In genomic region chr12:105427039-105427757, GRCm38 (mm10) we compare ENCODE assay signal across 8 mouse cellular contexts. TPM values are rescaled to one million over a fixed set of nuclear protein-coding genes. Genes with fewer than 3 reads are reported as not detected.
A peak's percentile ranks its signal among the peaks of the same experiment; 100 is the strongest.
DNase-seq lines count a peak whose midpoint lies in the region.

No protein-coding gene starts in this region.

- peaks cover 15% of the 10 kb centered on the region for H3K9me3 ChIP-seq in megakaryocyte, embryonic 14.5 days

- H3K4me3 ChIP-seq in megakaryocyte, embryonic 14.5 days (replicated peaks), result peak overlapping the region; percentile 10

- H3K4me1 ChIP-seq in megakaryocyte, embryonic 14.5 days, result no peaks in the 10 kb centered on the region

- peak; percentile 77 for DNase-seq in adrenal gland, postnatal 14 days
- peak; percentile 91 for DNase-seq in embryo, embryonic 11 days
- DNase-seq in gastrocnemius, postnatal 25 days, result peak; percentile 39
- peak; percentile 21 for DNase-seq in induced T-regulatory cell, adult 2 months (ENCODE audit: low read depth)
- peak; percentile 76 to 77 for DNase-seq in left cerebral cortex, adult 18-20 months (ENCODE audit: low spot score in 2 of 2)
- DNase-seq in right cerebral cortex, postnatal 25 days, result peak; percentile 70
- no peak for DNase-seq in spleen, adult 12 weeks (ENCODE audit: low spot score)

- H3K36me3 ChIP-seq in megakaryocyte, embryonic 14.5 days (replicated peaks; ENCODE audit: low read length), result no peaks in the 10 kb centered on the region

- peaks cover under 1% of the 10 kb centered on the region for H3K27me3 ChIP-seq in megakaryocyte, embryonic 14.5 days (replicated peaks)

RNA-seq across cellular contexts. Expression of gene D430019H16Rik, which starts 26.5 kb away (rescaled TPM):
- 4.9 and 5.7 TPM in 2 replicates for total RNA-seq in adrenal gland, postnatal 14 days (2021)
- total RNA-seq in gastrocnemius, postnatal 25 days (2021), result under 1 TPM; 0.43 to 0.46 TPM
- total RNA-seq in left cerebral cortex, adult 18-20 months (2021), result 10 to 100 TPM; 75.0 to 80.6 TPM
- polyA plus RNA-seq in megakaryocyte, embryonic 14.5 days (2012; ENCODE audit: insufficient read depth, low replicate concordance), result not detected in 2 replicates

Comparison
In these comparisons a context has a peak if more than half of its experiments do, and no peak if none do; other contexts are left out.
1. RNA of gene D430019H16Rik, which starts 26.5 kb away (total RNA-seq): 75.0 to 80.6 TPM in left cerebral cortex, adult 18-20 months; 4.9 to 5.7 TPM in adrenal gland, postnatal 14 days and 0.43 to 0.46 TPM in gastrocnemius, postnatal 25 days; every median in the first group is over 10 times any median in the second.